Mouse (Mus musculus): Measurements from ENCODE around the gene Igfbp4. TPM values are rescaled to one million over a fixed set of nuclear protein-coding genes. Genes with fewer than 3 reads are reported as not detected.

Gene Igfbp4
- polyA plus RNA-seq, 1 experiment from 2014 or later, result 142 TPM

GRCm38 (mm10) chr11:99036254-99036653 lies 4.8 kb upstream of the Igfbp4 start:
- no peaks in the 10 kb centered on the region for H3K27me3 ChIP-seq (ENCODE audit: control insufficient read depth, insufficient read depth, low read length)
- no peak overlapping the region for H3K4me3 ChIP-seq (replicated peaks; ENCODE audit: low read length)
- 82% methylated on average over 6 of the region's 6 CpGs for WGBS
- DNase-seq (ENCODE audit: low spot score) (no peak), ATAC-seq (ENCODE audit: low FRiP score) (no peak)
- no peaks in the 10 kb centered on the region for H3K9me3 ChIP-seq (ENCODE audit: control insufficient read depth, low read length)
- no peak overlapping the region for H3K27ac ChIP-seq
- H3K9ac ChIP-seq, result no peak overlapping the region
- peaks cover 6% of the 10 kb centered on the region for H3K4me1 ChIP-seq (replicated peaks; ENCODE audit: control insufficient read depth, insufficient read depth, low read length)
- no peaks in the 10 kb centered on the region for H3K36me3 ChIP-seq (replicated peaks; ENCODE audit: control insufficient read depth, insufficient read depth)
- H3K4me2 ChIP-seq (replicated peaks), result no peak overlapping the region

DNA sequence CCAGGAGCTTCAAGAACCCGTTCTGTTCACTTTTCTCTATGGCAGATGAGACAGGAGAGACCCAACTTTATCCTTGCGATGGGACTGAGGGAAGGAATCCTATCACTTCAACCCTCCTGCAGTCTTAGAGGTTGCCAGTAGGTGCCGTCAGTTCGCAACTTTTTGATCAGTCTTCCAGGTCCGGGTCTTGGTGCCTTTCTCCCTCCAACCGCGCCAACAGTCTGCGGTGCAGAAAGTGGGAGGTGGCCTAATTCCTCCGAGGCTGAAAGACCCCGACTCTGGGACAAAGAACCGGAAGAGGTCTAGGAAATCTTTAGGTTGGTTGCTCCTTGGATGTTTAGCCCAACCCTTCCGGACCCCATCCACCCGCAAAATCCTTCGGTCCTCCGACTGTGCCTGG lies 1.3 kb upstream of the Igfbp4 start:
- H3K27me3 ChIP-seq (ENCODE audit: control insufficient read depth, insufficient read depth, low read length), result no peaks in the 10 kb centered on the region
- peak overlapping the region; percentile 85 for H3K27ac ChIP-seq
- WGBS, result under 1% methylated on average over 15 of the region's 15 CpGs
- peak overlapping the region; percentile 66 for H3K4me3 ChIP-seq (replicated peaks; ENCODE audit: low read length)
- H3K9me3 ChIP-seq (ENCODE audit: control insufficient read depth, low read length), result no peaks in the 10 kb centered on the region
- peaks cover 15% of the 10 kb centered on the region for H3K4me1 ChIP-seq (replicated peaks; ENCODE audit: control insufficient read depth, insufficient read depth, low read length)
- peak overlapping the region; percentile 85 for H3K9ac ChIP-seq
- DNase-seq (ENCODE audit: low spot score), result peak; percentile 89
- ATAC-seq (ENCODE audit: low FRiP score), result peak; percentile 86
- H3K4me2 ChIP-seq (replicated peaks), result peak overlapping the region; percentile 100
- H3K36me3 ChIP-seq (replicated peaks; ENCODE audit: control insufficient read depth, insufficient read depth), result no peaks in the 10 kb centered on the region

GRCm38 (mm10) chr11:99040346-99040974 lies 584 bp upstream of the Igfbp4 start:
- peak overlapping the region; percentile 85 for H3K9ac ChIP-seq
- H3K27me3 ChIP-seq (ENCODE audit: control insufficient read depth, insufficient read depth, low read length), result no peaks in the 10 kb centered on the region
- no peaks in the 10 kb centered on the region for H3K36me3 ChIP-seq (replicated peaks; ENCODE audit: control insufficient read depth, insufficient read depth)
- WGBS, result under 1% methylated on average over 17 of the region's 17 CpGs
- H3K9me3 ChIP-seq (ENCODE audit: control insufficient read depth, low read length), result no peaks in the 10 kb centered on the region
- H3K4me3 ChIP-seq (replicated peaks; ENCODE audit: low read length), result peak overlapping the region; percentile 66
- DNase-seq (ENCODE audit: low spot score), result peak; percentile 73
- peak overlapping the region; percentile 100 for H3K4me2 ChIP-seq (replicated peaks)
- peak overlapping the region; percentile 85 for H3K27ac ChIP-seq
- ATAC-seq (ENCODE audit: low FRiP score), result peak; percentile 23
- H3K4me1 ChIP-seq (replicated peaks; ENCODE audit: control insufficient read depth, insufficient read depth, low read length), result peaks cover 15% of the 10 kb centered on the region

- peaks cover 17% of the 10 kb centered on the region for H3K4me1 ChIP-seq (replicated peaks; ENCODE audit: control insufficient read depth, insufficient read depth, low read length)
- ATAC-seq (ENCODE audit: low FRiP score) (no peak), DNase-seq (ENCODE audit: low spot score) (no peak)
- no peaks in the 10 kb centered on the region for H3K36me3 ChIP-seq (replicated peaks; ENCODE audit: control insufficient read depth, insufficient read depth)
- 55% methylated on average over 16 of the region's 16 CpGs for WGBS
- H3K27ac ChIP-seq, result peak overlapping the region; percentile 85
- no peaks in the 10 kb centered on the region for H3K27me3 ChIP-seq (ENCODE audit: control insufficient read depth, insufficient read depth, low read length)
- H3K4me2 ChIP-seq (replicated peaks), result peak overlapping the region; percentile 100
- H3K9me3 ChIP-seq (ENCODE audit: control insufficient read depth, low read length), result no peaks in the 10 kb centered on the region
- H3K4me3 ChIP-seq (replicated peaks; ENCODE audit: low read length), result peak overlapping the region; percentile 66
- H3K9ac ChIP-seq, result peak overlapping the region; percentile 85
Observed at GRCm38 (mm10) chr11:99041841-99042780, 1.1 kb downstream of the Igfbp4 start.

- Histone ChIP-seq H3K4me3 (replicated peaks; ENCODE audit: low read length) (peak overlapping the region; percentile 66), H3K4me2 (replicated peaks) (peak overlapping the region; percentile 100), H3K4me1 (replicated peaks; ENCODE audit: control insufficient read depth, insufficient read depth, low read length) (peaks cover 25% of the 10 kb centered on the region), H3K9me3 (ENCODE audit: control insufficient read depth, low read length) (no peaks in the 10 kb centered on the region), H3K9ac (peak overlapping the region; percentile 6), H3K36me3 (replicated peaks; ENCODE audit: control insufficient read depth, insufficient read depth) (no peaks in the 10 kb centered on the region), H3K27ac (peak overlapping the region; percentile 68), H3K27me3 (ENCODE audit: control insufficient read depth, insufficient read depth, low read length) (no peaks in the 10 kb centered on the region)
- 48% methylated on average over 12 of the region's 12 CpGs for WGBS
- no peak for ATAC-seq (ENCODE audit: low FRiP score)
- DNase-seq (ENCODE audit: low spot score), result no peak
Observed at GRCm38 (mm10) chr11:99042834-99043431, 1.9 kb downstream of the Igfbp4 start.

GRCm38 (mm10) chr11:99043632-99044031 lies 2.6 kb downstream of the Igfbp4 start:
- WGBS, result 85% methylated on average over 6 of the region's 6 CpGs
- Histone ChIP-seq H3K36me3 (replicated peaks; ENCODE audit: control insufficient read depth, insufficient read depth) (no peaks in the 10 kb centered on the region), H3K4me3 (replicated peaks; ENCODE audit: low read length) (no peak overlapping the region), H3K9me3 (ENCODE audit: control insufficient read depth, low read length) (no peaks in the 10 kb centered on the region), H3K9ac (no peak overlapping the region), H3K4me1 (replicated peaks; ENCODE audit: control insufficient read depth, insufficient read depth, low read length) (peaks cover 25% of the 10 kb centered on the region), H3K4me2 (replicated peaks) (no peak overlapping the region), H3K27me3 (ENCODE audit: control insufficient read depth, insufficient read depth, low read length) (no peaks in the 10 kb centered on the region), H3K27ac (no peak overlapping the region)
- DNase-seq (ENCODE audit: low spot score) (no peak), ATAC-seq (ENCODE audit: low FRiP score) (no peak)

DNA sequence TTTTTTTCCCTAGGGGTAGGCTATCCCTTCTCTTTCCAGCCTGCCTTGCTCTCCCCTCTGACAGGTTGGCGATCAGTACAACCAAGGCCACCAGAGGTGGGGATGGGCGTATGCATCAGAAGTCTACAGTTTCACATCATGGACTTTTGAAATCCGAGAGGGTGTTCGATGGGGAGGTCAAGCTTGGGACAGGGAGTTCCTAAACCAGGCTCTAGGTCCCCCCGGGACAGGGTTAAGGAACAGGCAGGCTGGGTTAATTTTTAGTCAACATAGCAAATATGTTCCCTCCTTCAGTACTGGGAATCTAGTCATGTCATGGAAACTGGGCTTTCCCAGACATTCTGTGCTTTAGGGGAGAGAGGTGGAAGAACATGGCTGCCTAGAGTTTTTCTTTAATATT lies 3.3 kb downstream of the Igfbp4 start:
- Histone ChIP-seq H3K27me3 (ENCODE audit: control insufficient read depth, insufficient read depth, low read length) (no peaks in the 10 kb centered on the region), H3K27ac (no peak overlapping the region), H3K9me3 (ENCODE audit: control insufficient read depth, low read length) (no peaks in the 10 kb centered on the region), H3K4me2 (replicated peaks) (0 out of 2 replicates have a peak overlapping the region, but pooled peaks have one; percentile 6), H3K4me1 (replicated peaks; ENCODE audit: control insufficient read depth, insufficient read depth, low read length) (peaks cover 25% of the 10 kb centered on the region), H3K4me3 (replicated peaks; ENCODE audit: low read length) (no peak overlapping the region), H3K9ac (no peak overlapping the region), H3K36me3 (replicated peaks; ENCODE audit: control insufficient read depth, insufficient read depth) (no peaks in the 10 kb centered on the region)
- ATAC-seq (ENCODE audit: low FRiP score), result no peak
- WGBS, result 88% methylated on average over 5 of the region's 5 CpGs
- no peak for DNase-seq (ENCODE audit: low spot score)

GRCm38 (mm10) chr11:99045159-99045889 lies 4.3 kb downstream of the Igfbp4 start:
- ATAC-seq (ENCODE audit: low FRiP score) (no peak), DNase-seq (ENCODE audit: low spot score) (no peak)
- H3K27me3 ChIP-seq (ENCODE audit: control insufficient read depth, insufficient read depth, low read length), result no peaks in the 10 kb centered on the region
- no peaks in the 10 kb centered on the region for H3K9me3 ChIP-seq (ENCODE audit: control insufficient read depth, low read length)
- H3K36me3 ChIP-seq (replicated peaks; ENCODE audit: control insufficient read depth, insufficient read depth), result 0 out of 2 replicates have a peak, but pooled peaks cover 3% of the 10 kb centered on the region
- H3K4me1 ChIP-seq (replicated peaks; ENCODE audit: control insufficient read depth, insufficient read depth, low read length), result peaks cover 25% of the 10 kb centered on the region
- 91% methylated on average over 12 of the region's 12 CpGs for WGBS
- H3K9ac ChIP-seq, result no peak overlapping the region
- no peak overlapping the region for H3K27ac ChIP-seq
- no peak overlapping the region for H3K4me2 ChIP-seq (replicated peaks)
- H3K4me3 ChIP-seq (replicated peaks; ENCODE audit: low read length), result no peak overlapping the region

Data from hindbrain, embryonic 14.5 days (tissue).